Mouse (Mus musculus) erythroblast, embryonic 14.5 days (primary cell): ENCODE data around the gene Pef1.

Experiments
- GATA1 ChIP-seq: IDR thresholded peaks from 2 replicates; pipeline ENCODE4 v1.6.1; 2012; ENCODE audit warnings: low read length, inconsistent platforms, mixed read lengths
- TAL1 ChIP-seq: IDR thresholded peaks from 3 replicates; pipeline ENCODE4 v1.6.1; 2012; ENCODE audit warnings: low read length, inconsistent platforms, mixed read lengths

DNA sequence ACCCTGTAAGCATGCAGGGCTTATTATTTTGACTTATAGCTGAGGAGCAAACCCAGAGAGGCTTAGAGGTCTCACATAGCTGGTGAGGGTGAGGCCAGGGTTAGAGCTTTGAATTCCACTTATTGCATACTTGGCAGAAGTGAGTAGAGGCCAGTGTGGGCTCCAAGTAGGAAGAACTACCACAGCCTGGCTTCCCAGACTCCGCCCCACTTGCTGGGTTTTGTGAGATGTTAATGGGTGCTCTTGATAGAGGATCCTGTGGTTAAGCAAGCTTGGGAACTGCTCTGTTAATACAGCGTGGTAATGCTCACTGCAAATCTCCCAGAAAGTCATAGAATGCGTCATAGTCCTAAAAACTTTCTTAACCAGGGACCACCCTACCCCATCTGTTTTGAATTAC, 6.6 kb downstream of the Pef1 start:
- no peak for TF ChIP-seq GATA1
- no peak for TF ChIP-seq TAL1
